Mouse (Mus musculus) c-Kit-positive CD71-positive TER-119-negative erythroid progenitor cells, embryonic 14.5 days (primary cell): ENCODE measurements at regions not wholly inside any gene's neighbourhood (a gene's known extent, or its start where the extent isn't known, plus 50 kb on each side); places are given as distances from the start of the nearest gene placed in this dataset.

Experiments used
- DNase-seq: peaks from one replicate; pipeline ENCODE4 v3.0.0-alpha.2; 2013; ENCODE audit warnings: low read depth

DNA sequence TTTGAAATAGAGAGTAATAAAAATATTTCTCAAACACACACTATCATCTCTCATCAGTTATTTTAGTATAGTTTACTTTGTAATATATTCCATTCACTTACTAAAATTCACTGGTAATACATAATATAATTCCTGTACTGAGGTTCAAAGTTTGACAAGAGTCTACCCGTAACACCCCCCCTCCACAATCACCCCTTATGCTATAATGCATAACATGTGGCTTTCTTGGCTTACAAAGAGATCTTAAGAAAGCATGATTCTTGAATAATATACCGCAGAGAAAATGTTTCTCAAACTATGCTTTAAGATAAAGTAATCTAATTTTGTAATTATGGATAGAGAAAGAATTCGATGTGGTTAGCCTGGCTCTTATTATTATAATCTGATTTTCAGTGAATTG, 539.7 kb downstream of the Gm11232 start:
- DNase-seq, result no peak

DNA sequence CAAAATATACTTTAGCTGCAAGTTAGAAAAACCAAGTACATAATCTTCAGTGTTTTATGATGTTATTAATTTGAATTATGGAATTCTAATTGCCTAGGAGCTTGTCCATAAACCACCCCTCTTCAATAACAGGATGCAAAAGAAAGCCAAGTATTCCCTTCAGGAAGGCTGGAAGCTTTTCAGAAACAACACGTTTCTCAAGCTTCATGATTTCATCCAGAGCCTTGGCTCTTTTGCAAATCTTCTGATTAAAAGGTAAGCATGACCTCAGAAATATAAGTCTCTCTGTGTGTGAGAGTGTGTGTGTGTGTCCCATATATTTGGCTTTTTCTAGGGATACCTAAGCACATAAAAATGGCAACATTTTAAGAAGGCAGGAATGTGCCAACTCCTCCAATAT, 570.0 kb downstream of the Gm11232 start:
- DNase-seq, result no peak

DNA sequence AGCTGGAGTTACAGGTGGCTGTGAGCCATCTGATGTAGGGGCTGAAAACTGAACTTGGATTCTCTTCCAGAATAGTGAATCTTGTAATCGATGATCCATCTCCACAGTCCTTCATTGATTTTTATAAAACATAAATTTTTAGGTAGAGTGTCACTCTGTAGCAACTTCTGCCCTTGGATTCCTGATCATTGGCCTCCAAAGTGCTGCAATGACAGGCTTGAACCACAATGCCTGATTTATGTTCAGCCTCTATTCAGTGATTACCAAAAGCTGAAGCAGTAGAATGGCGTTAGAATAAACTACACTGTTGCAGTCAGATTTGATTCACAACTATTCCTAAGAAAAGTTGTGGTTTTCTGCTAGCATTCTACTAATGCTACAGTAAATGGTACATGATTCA, 580.1 kb downstream of the Gm11232 start:
- no peak for DNase-seq

DNA sequence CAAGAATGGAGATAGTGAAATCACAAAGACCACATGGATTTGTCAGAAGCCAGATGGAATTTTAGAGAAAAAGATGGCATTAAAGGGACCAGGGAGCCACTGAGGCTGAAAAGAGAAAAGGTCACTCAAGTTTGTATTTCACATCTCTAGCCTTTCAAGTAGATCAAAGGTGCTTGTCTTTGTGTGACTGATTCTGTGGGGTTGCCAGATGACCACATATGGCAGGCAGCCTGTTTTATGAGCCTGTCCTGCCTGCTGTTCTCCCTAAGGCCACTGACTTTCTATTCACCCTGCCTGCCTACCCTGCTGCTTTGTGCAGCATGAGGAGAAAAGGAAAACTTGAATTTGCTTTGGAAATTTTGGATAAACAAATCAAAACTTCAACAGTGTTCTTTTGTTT, 592.0 kb downstream of the Gm11232 start:
- DNase-seq, result no peak

DNA sequence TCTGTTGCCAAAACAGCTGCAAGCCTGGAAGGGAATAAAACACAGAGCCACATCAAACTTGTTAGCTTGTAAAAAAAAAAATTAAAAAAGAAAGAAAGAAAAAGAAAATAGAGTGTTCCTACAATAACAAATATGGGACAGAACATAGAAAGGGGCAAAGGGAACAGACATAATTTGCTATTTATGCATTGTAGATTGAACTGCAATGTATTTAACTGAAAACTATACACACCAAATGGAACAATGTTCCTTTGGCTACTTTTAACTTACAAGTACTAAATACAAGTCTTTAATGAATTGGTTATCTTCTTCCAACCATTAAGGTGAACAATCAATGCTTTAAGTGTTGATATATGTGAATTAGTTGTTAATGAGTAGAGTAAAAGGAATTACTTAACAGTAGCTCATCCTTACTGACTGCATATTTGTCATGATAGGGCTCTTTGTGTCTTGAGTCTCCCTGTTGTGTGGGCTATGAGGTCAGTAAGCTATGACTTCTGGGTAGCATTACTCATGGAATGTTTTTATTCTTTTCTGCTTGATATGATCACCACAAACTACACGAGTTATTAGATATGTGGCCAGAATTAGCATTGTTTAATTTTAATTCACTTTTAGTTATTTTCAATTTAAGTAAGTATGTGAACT, 597.0 kb upstream of the Megf9 start:
- no peak for DNase-seq

DNA sequence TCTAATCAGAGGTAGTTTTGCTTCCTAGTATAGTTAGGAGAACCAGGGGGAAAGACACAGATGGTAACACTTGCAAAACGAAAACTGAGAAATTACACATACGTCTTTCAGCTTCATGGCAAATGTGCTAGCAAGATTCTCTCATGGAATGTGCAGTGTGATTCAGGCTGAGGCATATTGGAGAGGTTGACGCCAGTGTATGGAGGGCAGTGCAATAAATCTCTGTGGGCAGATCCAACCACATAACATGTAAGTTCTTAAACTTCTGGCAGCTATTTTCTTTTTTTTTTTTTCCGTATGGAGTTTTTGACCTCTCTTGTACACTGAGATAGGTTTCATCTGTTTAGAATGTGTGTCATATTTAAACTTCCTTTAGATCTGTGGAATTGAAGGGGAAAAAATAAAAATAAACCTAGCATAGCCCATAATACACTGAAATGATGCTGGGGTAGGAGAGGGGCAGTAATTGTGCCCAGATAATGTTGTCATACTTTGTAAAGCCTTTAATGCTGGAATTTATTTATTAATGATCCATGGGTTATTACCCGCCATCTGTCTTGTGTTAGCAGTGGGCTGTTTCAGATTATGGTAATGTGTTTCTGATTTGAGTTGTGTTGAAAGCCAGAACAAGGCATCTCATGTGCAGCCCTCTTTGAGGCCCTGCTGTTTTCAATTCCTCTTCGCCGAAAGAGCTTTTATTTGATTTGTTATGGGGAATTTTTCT, 596.3 kb upstream of the Megf9 start:
- DNase-seq, result no peak

DNA sequence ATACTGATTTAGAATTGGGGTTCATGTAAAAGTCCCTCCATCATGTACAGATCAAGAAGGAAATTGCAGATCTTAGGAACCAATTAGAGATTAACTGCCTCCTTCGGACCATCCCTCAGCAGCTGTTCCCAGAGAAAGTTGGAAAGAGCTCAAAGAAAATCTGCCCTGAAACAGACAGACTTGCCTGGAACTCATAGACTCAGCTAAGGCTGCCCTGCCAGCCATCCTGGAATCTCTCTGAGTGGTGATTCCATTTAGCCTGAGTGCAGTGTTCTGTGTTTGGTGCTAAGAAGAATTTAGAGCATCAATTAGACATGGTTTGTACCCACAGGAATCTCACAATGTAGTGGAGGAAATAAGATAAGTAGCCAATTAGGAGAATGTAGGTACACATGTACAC, 594.5 kb upstream of the Megf9 start:
- no peak for DNase-seq
